Mouse (Mus musculus): ENCODE data around the gene Treml4. TPM values are rescaled to one million over a fixed set of nuclear protein-coding genes. Genes with fewer than 3 reads are reported as not detected.

The Treml4 gene
- total RNA-seq, 2 experiments from 2014 or later: 0.36 to 1.5 TPM

Other genes starting within 250 kb of the Treml4 start
- not detected for gene 1700122O11Rik, start 226.0 kb upstream of the Treml4 start, total RNA-seq (2021)
- gene 1700067P10Rik, start 175.0 kb upstream of the Treml4 start, total RNA-seq (2021): not detected
- gene 9830107B12Rik, start 118.0 kb upstream of the Treml4 start, total RNA-seq (2021): not detected
- not detected for gene A530064D06Rik, start 97.0 kb upstream of the Treml4 start, total RNA-seq (2021)
- gene Trem1, start 31.5 kb upstream of the Treml4 start, total RNA-seq (2021): under 1 TPM; 0.10 to 0.17 TPM
- gene Trem3, start 16.5 kb upstream of the Treml4 start, total RNA-seq (2021): not detected
- under 1 TPM; 0.23 to 0.46 TPM for gene Treml2, start 35.2 kb downstream of the Treml4 start, total RNA-seq (2021)
- under 1 TPM; 0.13 to 0.23 TPM for gene B430306N03Rik, start 51.8 kb downstream of the Treml4 start, total RNA-seq (2021)
- gene Trem2, start 82.1 kb downstream of the Treml4 start, total RNA-seq (2021): 1 to 10 TPM; 2.7 to 6.0 TPM
- gene Treml1, start 95.6 kb downstream of the Treml4 start, total RNA-seq (2021): under 1 TPM in 1 of 2 experiments, not detected in 1; 0.33 TPM
- gene Nfya, start 145.6 kb downstream of the Treml4 start, total RNA-seq (2021): 10 to 100 TPM; 31.0 to 39.9 TPM
- 10 to 100 TPM; 14.0 to 23.8 TPM for gene Oard1, start 145.7 kb downstream of the Treml4 start, total RNA-seq (2021)
- 1 to 10 TPM; 1.3 to 1.9 TPM for gene Apobec2, start 168.6 kb downstream of the Treml4 start, total RNA-seq (2021)
- not detected for gene Tspo2, start 187.2 kb downstream of the Treml4 start, total RNA-seq (2021)
- not detected for gene Unc5cl, start 190.6 kb downstream of the Treml4 start, total RNA-seq (2021)